Mouse (Mus musculus) kidney, postnatal 0 days (tissue): ENCODE measurements around the gene H2-Aa. TPM values are rescaled to one million over a fixed set of nuclear protein-coding genes. Genes with fewer than 3 reads are reported as not detected.

Source experiments
- ATAC-seq: fragments of 200-750 bp; cut with Nextera tagmentation; replicated peaks from 2 replicates; pipeline ENCODE4 v1.8.0; 2017; ENCODE audit warnings: low read depth, moderate number of reproducible peaks, moderate TSS enrichment, moderate library complexity; ENCODE audit not compliant: low FRiP score
- DNase-seq: peaks from one replicate; pipeline ENCODE4 v3.0.0-alpha.2; 2016; ENCODE audit warnings: low spot score
- H3K27ac ChIP-seq: fragments of 300-500 bp; sonication (generic); 2 replicates; pipeline ENCODE4 v1.5.1; 2014; ENCODE audit warnings: mild to moderate bottlenecking
- H3K27me3 ChIP-seq: fragments of 300-500 bp; sonication (generic); 2 replicates; pipeline ENCODE4 v1.6.1; 2014; ENCODE audit warnings: low read length, mixed read lengths; ENCODE audit not compliant: insufficient read depth
- H3K36me3 ChIP-seq: fragments of 300-500 bp; sonication (generic); 2 replicates; pipeline ENCODE4 v1.6.1; 2014; ENCODE audit warnings: low read length, mixed read lengths; ENCODE audit not compliant: insufficient read depth
- H3K4me1 ChIP-seq: fragments of 300-500 bp; sonication (generic); replicated peaks from 2 replicates; pipeline ENCODE4 v1.6.1; 2014; ENCODE audit warnings: antibody characterized with exemption, low read length, mixed read lengths; ENCODE audit not compliant: insufficient read depth
- H3K4me2 ChIP-seq: fragments of 300-500 bp; sonication (generic); 2 replicates; pipeline ENCODE4 v1.6.1; 2014; ENCODE audit warnings: mild to moderate bottlenecking, low read length, moderate library complexity, mixed read lengths
- H3K4me3 ChIP-seq: fragments of 300-500 bp; sonication (generic); replicated peaks from 2 replicates; pipeline ENCODE4 v1.5.1; 2014; ENCODE audit warnings: low read depth, low read length
- H3K9ac ChIP-seq: fragments of 300-500 bp; sonication (generic); 2 replicates; pipeline ENCODE4 v1.6.1; 2014; ENCODE audit warnings: low read depth, low read length
- H3K9me3 ChIP-seq: fragments of 300-500 bp; sonication (generic); replicated peaks from 2 replicates; pipeline ENCODE4 v1.6.1; 2016; ENCODE audit warnings: low read length, inconsistent platforms, mixed read lengths
- CTCF ChIP-seq: IDR thresholded peaks from 2 replicates; pipeline ENCODE4 v1.5.1; 2016; ENCODE audit warnings: antibody characterized with exemption, low read depth, mild to moderate bottlenecking, moderate library complexity
- WGBS: fragments of 180-500 bp; shearing (Covaris S2); extraction: QIAGEN DNeasy Blood & Tissue Kit; methylation state at CpG from one replicate; pipeline ENCODE4 v1.1.7; 2014; 5-methylcytosine and 5-hydroxymethylcytosine counted together
- polyA plus RNA-seq: library from polyadenylated mRNA; unstranded; fragments of >200 nt; fragmentation: Nextera tagmentation; extraction: Ambion mirVana; gene quantifications from 2 replicates; pipeline ENCODE4 v1.2.1, GENCODE M21; 2015

Gene H2-Aa
- polyA plus RNA-seq, 1 experiment from 2014 or later: 6.0 TPM

DNA sequence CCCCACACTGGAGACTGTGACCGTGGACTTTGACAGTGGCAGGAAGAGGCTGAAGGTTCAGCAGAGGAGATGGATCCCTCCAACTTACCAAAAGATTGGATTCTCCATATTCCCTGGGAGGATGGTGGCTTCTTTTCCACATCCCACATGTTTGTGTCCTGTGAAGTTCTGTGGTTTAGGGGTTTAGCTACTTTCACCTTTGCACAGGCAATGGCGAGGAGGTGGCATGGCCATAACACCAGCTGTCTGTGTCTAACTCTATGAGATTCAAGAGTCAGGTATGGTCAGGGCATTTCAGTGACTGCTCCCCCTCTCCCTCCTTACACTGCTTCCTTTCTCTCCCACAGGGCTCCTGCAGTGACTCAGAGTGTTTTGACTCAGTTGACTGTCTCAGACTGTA is 18.9 kb downstream of the H2-Aa start:
- peaks cover 5% of the 10 kb centered on the region; the same call in 1 of the 2 replicates for H3K4me1 ChIP-seq
- no peaks in the 10 kb centered on the region for H3K27me3 ChIP-seq
- no peak for TF ChIP-seq CTCF
- H3K36me3 ChIP-seq: no peaks in the 10 kb centered on the region
- H3K9ac ChIP-seq: no peak overlapping the region
- no peak overlapping the region for H3K27ac ChIP-seq
- DNase-seq (no peak), ATAC-seq (no peak)
- H3K9me3 ChIP-seq: no peaks in the 10 kb centered on the region
- 76% methylated on average over 2 of the region's 2 CpGs for WGBS
- H3K4me2 ChIP-seq: no peak overlapping the region
- no peak overlapping the region for H3K4me3 ChIP-seq

DNA sequence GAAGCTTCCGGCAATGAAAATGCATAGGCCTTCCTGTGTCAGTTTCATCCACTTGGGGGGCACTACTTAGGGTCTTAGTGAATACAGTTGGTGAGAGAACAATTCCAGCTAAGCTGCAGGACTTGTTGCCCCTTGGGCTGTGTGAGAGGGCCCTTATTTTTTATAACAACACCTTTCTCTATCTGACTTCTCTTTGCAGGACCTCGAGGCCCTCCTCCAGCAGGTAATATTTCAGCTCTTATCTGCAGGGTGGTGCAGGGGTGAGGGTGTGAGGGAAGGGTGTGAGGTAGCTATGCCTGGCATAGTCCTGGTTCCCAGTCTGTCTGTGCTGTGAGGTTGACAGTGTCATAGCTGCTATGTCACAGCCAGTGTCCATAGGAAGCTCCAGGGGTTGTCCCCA is 19.4 kb downstream of the H2-Aa start:
- Histone ChIP-seq H3K4me1 (peaks cover 5% of the 10 kb centered on the region; the same call in 1 of the 2 replicates), H3K9ac (no peak overlapping the region), H3K9me3 (no peaks in the 10 kb centered on the region), H3K4me2 (no peak overlapping the region), H3K27ac (no peak overlapping the region), H3K27me3 (no peaks in the 10 kb centered on the region), H3K36me3 (no peaks in the 10 kb centered on the region), H3K4me3 (no peak overlapping the region)
- WGBS: 74% methylated on average over 2 of the region's 2 CpGs
- no peak for DNase-seq
- no peak for TF ChIP-seq CTCF
- no peak for ATAC-seq

- under 1% methylated on average over 89 of the region's 93 CpGs for WGBS
Measured at GRCm38 (mm10) chr17:34264452-34265351, 22.9 kb downstream of the H2-Aa start.

GRCm38 (mm10) chr17:34263811-34264371 is 23.7 kb downstream of the H2-Aa start:
- Histone ChIP-seq H3K9me3 (no peaks in the 10 kb centered on the region), H3K36me3 (no peaks in the 10 kb centered on the region), H3K4me1 (peaks cover 5% of the 10 kb centered on the region; the same call in 1 of the 2 replicates), H3K4me3 (peak overlapping the region; percentile 54), H3K27ac (no peak overlapping the region), H3K9ac (0 out of 2 replicates have a peak overlapping the region, but pooled peaks have one; percentile 70), H3K27me3 (no peaks in the 10 kb centered on the region), H3K4me2 (peak overlapping the region; percentile 97)
- ATAC-seq: no peak
- peak; percentile 53 for TF ChIP-seq CTCF
- DNase-seq: peak; percentile 65
- 8% methylated on average over 14 of the region's 14 CpGs for WGBS

More at GRCm38 (mm10) chr17:34264452-34265351, 22.9 kb downstream of the H2-Aa start:
- Histone ChIP-seq H3K36me3 (no peaks in the 10 kb centered on the region), H3K4me3 (peak overlapping the region; percentile 49), H3K9me3 (no peaks in the 10 kb centered on the region), H3K4me2 (peak overlapping the region; percentile 97), H3K27me3 (no peaks in the 10 kb centered on the region), H3K27ac (no peak overlapping the region), H3K9ac (peak overlapping the region; percentile 70), H3K4me1 (peaks cover 5% of the 10 kb centered on the region; the same call in 1 of the 2 replicates)
- DNase-seq: peak; percentile 38
- ATAC-seq: peak; percentile 38; the same call in 1 of the 2 replicates
- TF ChIP-seq CTCF: no peak

GRCm38 (mm10) chr17:34263068-34263467 is 24.6 kb downstream of the H2-Aa start:
- Histone ChIP-seq H3K27ac (no peak overlapping the region), H3K27me3 (no peaks in the 10 kb centered on the region), H3K9me3 (no peaks in the 10 kb centered on the region), H3K4me2 (peak overlapping the region; percentile 97), H3K4me1 (peaks cover 5% of the 10 kb centered on the region; the same call in 1 of the 2 replicates), H3K9ac (0 out of 2 replicates have a peak overlapping the region, but pooled peaks have one; percentile 9), H3K4me3 (peak overlapping the region; percentile 54), H3K36me3 (no peaks in the 10 kb centered on the region)
- WGBS: 1% methylated on average over 8 of the region's 8 CpGs
- ATAC-seq: peak; percentile 75
- peak; percentile 95 for DNase-seq
- TF ChIP-seq CTCF: no peak

GRCm38 (mm10) chr17:34261502-34261901 is 26.1 kb downstream of the H2-Aa start:
- Histone ChIP-seq H3K27ac (no peak overlapping the region), H3K36me3 (no peaks in the 10 kb centered on the region), H3K9me3 (no peaks in the 10 kb centered on the region), H3K9ac (no peak overlapping the region), H3K4me1 (peaks cover 5% of the 10 kb centered on the region; the same call in 1 of the 2 replicates), H3K4me2 (no peak overlapping the region), H3K4me3 (no peak overlapping the region), H3K27me3 (no peaks in the 10 kb centered on the region)
- peak; percentile 92 for DNase-seq
- peak; percentile 67 for ATAC-seq
- TF ChIP-seq CTCF: no peak
- WGBS: 24% methylated on average over 4 of the region's 4 CpGs
